Mouse (Mus musculus) CH12.LX (cell line): ENCODE measurements around the gene 1700012B09Rik. TPM values are rescaled to one million over a fixed set of nuclear protein-coding genes. Genes with fewer than 3 reads are reported as not detected.

Experiments
- DNase-seq: peaks from one replicate; pipeline ENCODE4 v3.0.0-alpha.2; 2013; ENCODE audit errors: extremely low read depth
- H3K27ac ChIP-seq: 2 replicates; pipeline ENCODE4 v1.5.1; 2012; ENCODE audit warnings: low read depth, mild to moderate bottlenecking, control low read depth, moderate library complexity; ENCODE audit not compliant: insufficient read depth
- H3K27me3 ChIP-seq: replicated peaks from 2 replicates; pipeline ENCODE3; 2012; ENCODE audit warnings: inconsistent platforms
- H3K36me3 ChIP-seq, 2 experiments: replicated peaks in 1 of 2; 2 replicates each; pipeline versions ENCODE3 to v1.6.1; 2012; ENCODE audit warnings: inconsistent platforms in 1 of 2, low read length in 1 of 2, mild to moderate bottlenecking in 1 of 2, mixed read lengths in 1 of 2, moderate library complexity in 1 of 2; ENCODE audit not compliant: control insufficient read depth in 1 of 2, insufficient read depth in 1 of 2
- H3K4me1 ChIP-seq, 2 experiments: 2 replicates each; pipeline ENCODE4 v1.6.1; 2012; ENCODE audit warnings: inconsistent platforms in 1 of 2, moderate library complexity in 1 of 2; ENCODE audit not compliant: insufficient read depth in 2 of 2, control insufficient read depth in 1 of 2
- H3K4me2 ChIP-seq: 2 replicates; pipeline ENCODE4 v1.6.1; 2012; ENCODE audit warnings: low read depth, mild to moderate bottlenecking, control low read depth; ENCODE audit not compliant: poor library complexity, insufficient read depth, severe bottlenecking
- H3K4me3 ChIP-seq, 3 experiments: fragments of 150-350 bp in 1 of 3; sonication (generic) in 1 of 3; replicated peaks in 1 of 3; 2 replicates each; pipeline versions ENCODE3 to v1.5.1; 2011 to 2012; ENCODE audit warnings: low read depth in 2 of 3, low read length in 2 of 3, mild to moderate bottlenecking in 2 of 3, moderate library complexity in 2 of 3, control low read depth in 1 of 3, improper control_type of control experiment in 1 of 3, inconsistent platforms in 1 of 3, mixed read lengths in 1 of 3; ENCODE audit not compliant: poor library complexity in 1 of 3
- H3K79me2 ChIP-seq: replicated peaks from 2 replicates; pipeline ENCODE4 v1.6.1; 2012; ENCODE audit warnings: mild to moderate bottlenecking, moderate library complexity; ENCODE audit not compliant: control insufficient read depth, poor library complexity, insufficient read depth, severe bottlenecking; ENCODE audit errors: extremely low read depth
- H3K9ac ChIP-seq: 2 replicates; pipeline ENCODE4 v1.6.1; 2012; ENCODE audit warnings: low read depth, mild to moderate bottlenecking, control low read depth, moderate library complexity; ENCODE audit not compliant: insufficient read depth
- H3K9me3 ChIP-seq: replicated peaks from 2 replicates; pipeline ENCODE3; 2012; ENCODE audit warnings: low read length, inconsistent platforms, mixed read lengths
- CHD1 ChIP-seq: IDR thresholded peaks from 2 replicates; pipeline ENCODE4 v1.6.1; 2012; ENCODE audit warnings: low read depth, low read length, improper control_type of control experiment, inconsistent platforms
- CHD2 ChIP-seq: IDR thresholded peaks from 2 replicates; pipeline ENCODE4 v1.6.1; 2011; ENCODE audit warnings: low read length, improper control_type of control experiment
- CTCF ChIP-seq, 2 experiments: IDR thresholded peaks in 1 of 2; conservative IDR thresholded peaks in 1 of 2; 2 replicates each; pipeline ENCODE4 v1.5.1; 2011 to 2012; ENCODE audit warnings: low read depth in 2 of 2, low read length in 2 of 2, improper control_type of control experiment in 1 of 2, inconsistent platforms in 1 of 2, mild to moderate bottlenecking in 1 of 2, moderate library complexity in 1 of 2
- E2F4 ChIP-seq: IDR thresholded peaks from 2 replicates; pipeline ENCODE4 v1.6.1; 2011; ENCODE audit warnings: low read depth, low read length, improper control_type of control experiment; ENCODE audit not compliant: insufficient replicate concordance
- HCFC1 ChIP-seq: IDR thresholded peaks from 2 replicates; pipeline ENCODE4 v1.6.1; 2012; ENCODE audit warnings: low read depth, mild to moderate bottlenecking, inconsistent platforms, low read length, improper control_type of control experiment
- IRF4 ChIP-seq: IDR thresholded peaks from 2 replicates; pipeline ENCODE4 v1.6.1; 2014; ENCODE audit warnings: low read depth, mild to moderate bottlenecking, inconsistent platforms, low read length, improper control_type of control experiment
- MAZ ChIP-seq: IDR thresholded peaks from 2 replicates; pipeline ENCODE4 v1.6.1; 2012; ENCODE audit warnings: low read depth, mild to moderate bottlenecking, inconsistent platforms, low read length, improper control_type of control experiment, moderate library complexity
- MEF2A ChIP-seq: IDR thresholded peaks from 2 replicates; pipeline ENCODE4 v1.6.1; 2014; ENCODE audit warnings: low read depth, mild to moderate bottlenecking, inconsistent platforms, low read length, improper control_type of control experiment, borderline replicate concordance
- MYC ChIP-seq: IDR thresholded peaks from 2 replicates; pipeline ENCODE4 v1.6.1; 2011; ENCODE audit warnings: low read depth, mild to moderate bottlenecking, improper control_type of control experiment, low read length
- NELFE ChIP-seq: IDR thresholded peaks from 2 replicates; pipeline ENCODE4 v1.6.1; 2011; ENCODE audit warnings: low read depth, low read length, improper control_type of control experiment
- PAX5 ChIP-seq: IDR thresholded peaks from 2 replicates; pipeline ENCODE4 v1.6.1; 2012; ENCODE audit warnings: low read length, inconsistent platforms, mixed read lengths
- POLR2AphosphoS2 ChIP-seq: IDR thresholded peaks from 2 replicates; pipeline ENCODE4 v1.6.1; 2011; ENCODE audit warnings: low read depth, low read length, improper control_type of control experiment
- RAD21 ChIP-seq: IDR thresholded peaks from 2 replicates; pipeline ENCODE4 v1.6.1; 2011; ENCODE audit warnings: low read depth, mild to moderate bottlenecking, low read length, improper control_type of control experiment, moderate library complexity
- RCOR1 ChIP-seq: conservative IDR thresholded peaks from 2 replicates; pipeline ENCODE4 v1.6.1; 2012; ENCODE audit warnings: low read depth, mild to moderate bottlenecking, inconsistent platforms, low read length, improper control_type of control experiment
- SIN3A ChIP-seq: IDR thresholded peaks from 2 replicates; pipeline ENCODE4 v1.6.1; 2012; ENCODE audit warnings: low read length, improper control_type of control experiment, inconsistent platforms
- SMC3 ChIP-seq: IDR thresholded peaks from 2 replicates; pipeline ENCODE4 v1.6.1; 2011; ENCODE audit warnings: low read depth, low read length, improper control_type of control experiment
- TBP ChIP-seq: conservative IDR thresholded peaks from 2 replicates; pipeline ENCODE4 v1.6.1; 2011; ENCODE audit warnings: low read depth, low read length, improper control_type of control experiment
- UBTF ChIP-seq: IDR thresholded peaks from 2 replicates; pipeline ENCODE4 v1.6.1; 2012; ENCODE audit warnings: low read depth, mild to moderate bottlenecking, inconsistent platforms, low read length, improper control_type of control experiment, moderate library complexity
- USF1 ChIP-seq: IDR thresholded peaks from 2 replicates; pipeline ENCODE4 v1.6.1; 2014; ENCODE audit warnings: low read depth, mild to moderate bottlenecking, inconsistent platforms, low read length, improper control_type of control experiment
- USF2 ChIP-seq: conservative IDR thresholded peaks from 2 replicates; pipeline ENCODE4 v1.6.1; 2011; ENCODE audit warnings: low read depth, low read length, improper control_type of control experiment
- ZC3H11A ChIP-seq: IDR thresholded peaks from 2 replicates; pipeline ENCODE4 v1.6.1; 2012; ENCODE audit warnings: low read depth, mild to moderate bottlenecking, inconsistent platforms, low read length, improper control_type of control experiment
- dilution Hi-C: fragments of 300-500 bp; cut with MboI; formaldehyde crosslinking; loops from 2 replicates; pipeline ENCODE4 v1.14.3; 2020; ENCODE audit warnings: low sequenced_read_pairs; ENCODE audit not compliant: extremely low pct_unique_long_range_greater_than_20kb, extremely low pct_ligation_motif_present
- in situ Hi-C: fragments of 300-500 bp; cut with MboI; formaldehyde crosslinking; loops from 3 replicates; pipeline ENCODE4 v1.14.3; 2019; ENCODE audit warnings: low sequenced_read_pairs, low pct_ligation_motif_present, low pct_unique_long_range_greater_than_20kb, mixed read lengths
- polyA plus RNA-seq: library from polyadenylated mRNA; unstranded; fragments of >175 nt; gene quantifications from 2 replicates; pipeline ENCODE4 v1.2.1, GENCODE M21; 2012; ENCODE audit warnings: low read depth; ENCODE audit not compliant: insufficient read length
- total RNA-seq, 2 experiments: library from RNA; depleted of rRNA; stranded (reverse); fragments of 300-350 nt in 1 of 2; fragments of >200 nt in 1 of 2; gene quantifications; 2 replicates each; pipeline ENCODE4 v1.2.3; 2012 to 2014

The 1700012B09Rik gene
- total and polyA plus RNA-seq, 3 experiments = not detected

DNA sequence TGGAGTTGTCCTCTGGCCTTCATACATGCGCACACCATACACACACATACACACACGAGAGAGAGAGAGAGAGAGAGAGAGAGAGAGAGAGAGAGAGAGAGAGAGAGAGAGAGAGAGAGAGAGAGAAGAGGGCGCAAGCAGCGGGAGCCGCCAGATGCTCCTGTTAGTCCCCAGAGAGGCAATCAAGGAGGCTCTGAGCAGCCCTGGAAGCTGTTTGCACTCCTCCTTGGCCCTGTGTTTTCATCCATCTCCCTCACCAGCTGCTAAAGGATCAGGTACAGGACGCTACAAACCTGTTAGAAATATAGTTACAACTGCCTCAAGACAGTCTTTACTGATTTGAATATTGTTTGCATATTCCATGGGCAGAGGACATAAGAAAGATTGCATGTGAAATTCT is 1.0 kb downstream of the 1700012B09Rik start:
- Histone ChIP-seq H3K27ac (no peak overlapping the region), H3K9ac (no peak overlapping the region), H3K79me2 (no peaks in the 10 kb centered on the region), H3K9me3 (no peaks in the 10 kb centered on the region), H3K36me3 (no peaks in the 10 kb centered on the region), H3K27me3 (no peaks in the 10 kb centered on the region), H3K4me1 (peaks cover 0 to 9% of the 10 kb centered on the region in 2 experiments; a peak in 2 of 4 replicates), H3K4me3 (no peak overlapping the region), H3K4me2 (no peak overlapping the region; the same call in 1 of the 2 replicates)
- TF ChIP-seq E2F4 (no peak), CHD2 (no peak), MEF2A (no peak), IRF4 (no peak), CHD1 (no peak), SIN3A (no peak), SMC3 (no peak), MAZ (no peak), RAD21 (no peak), UBTF (no peak), USF1 (no peak), CTCF (conservative IDR thresholded peaks at IDR 0.05 in 1 of 2, IDR thresholded peaks at IDR 0.05 in 1 of 2; ENCODE audit: low read depth in 2 of 2, low read length in 2 of 2) (no peak), ZC3H11A (no peak), POLR2AphosphoS2 (no peak), NELFE (no peak), HCFC1 (no peak), TBP (no peak), USF2 (no peak), MYC (no peak), PAX5 (no peak)
- in situ Hi-C loops (no loop called here), dilution Hi-C loops (no loop called here)
- no peak for DNase-seq

DNA sequence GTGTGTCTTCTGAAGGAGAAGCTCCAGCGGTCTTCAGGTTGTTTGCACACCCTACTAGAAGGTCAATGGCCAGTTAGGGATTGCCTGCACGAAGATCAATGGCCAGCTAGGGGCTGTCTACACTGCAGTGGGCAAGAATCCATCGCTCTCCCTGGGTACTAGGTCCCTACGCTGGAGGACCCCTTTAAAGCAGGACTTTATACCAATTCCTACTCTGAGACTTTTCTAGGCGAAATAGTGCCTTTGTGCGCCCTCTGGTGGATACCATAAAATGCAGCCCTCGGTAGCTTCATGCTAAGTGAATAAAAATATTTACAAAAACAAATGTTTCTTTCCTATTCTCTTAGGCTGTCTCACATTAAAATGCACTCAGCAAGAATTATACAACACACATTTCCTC is 6.1 kb downstream of the 1700012B09Rik start:
- peaks cover 0 to under 1% of the 10 kb centered on the region in 2 experiments; a peak in 2 of 4 replicates for H3K4me1 ChIP-seq
- dilution Hi-C loops (no loop called here), in situ Hi-C loops (no loop called here)
- H3K9me3 ChIP-seq = no peaks in the 10 kb centered on the region
- H3K79me2 ChIP-seq = no peaks in the 10 kb centered on the region
- H3K36me3 ChIP-seq = no peaks in the 10 kb centered on the region
- no peak overlapping the region for H3K4me2 ChIP-seq
- H3K27ac ChIP-seq = no peak overlapping the region
- no peak for TF ChIP-seq IRF4
- no peak for TF ChIP-seq NELFE
- no peak for TF ChIP-seq MAZ
- TF ChIP-seq RAD21 = peak; percentile 60
- TF ChIP-seq MYC = no peak
- peak; percentile 53 to 74 for TF ChIP-seq CTCF (conservative IDR thresholded peaks at IDR 0.05 in 1 of 2, IDR thresholded peaks at IDR 0.05 in 1 of 2; ENCODE audit: low read depth in 2 of 2, low read length in 2 of 2)
- no peak for TF ChIP-seq RCOR1
- TF ChIP-seq UBTF = no peak
- peak; percentile 68 for TF ChIP-seq SMC3
- TF ChIP-seq POLR2AphosphoS2 = no peak
- H3K27me3 ChIP-seq = no peaks in the 10 kb centered on the region
- peak; percentile 49 for DNase-seq
- no peak overlapping the region for H3K9ac ChIP-seq
- no peak overlapping the region for H3K4me3 ChIP-seq
